Mouse (Mus musculus) hindbrain, embryonic 16.5 days (tissue): ENCODE results near the gene Ehbp1l1. TPM values are rescaled to one million over a fixed set of nuclear protein-coding genes. Genes with fewer than 3 reads are reported as not detected.

Source experiments
- ATAC-seq: fragments of 200-750 bp; cut with Nextera tagmentation; 2 replicates; pipeline ENCODE4 v1.8.0; 2017; ENCODE audit warnings: moderate TSS enrichment, moderate library complexity
- H3K27ac ChIP-seq: fragments of 300-500 bp; sonication (generic); 2 replicates; pipeline ENCODE4 v1.5.1; 2014; ENCODE audit warnings: low read depth, mild to moderate bottlenecking, control low read depth, low read length, moderate library complexity
- H3K27me3 ChIP-seq: fragments of 300-500 bp; sonication (generic); replicated peaks from 2 replicates; pipeline ENCODE4 v1.6.1; 2014; ENCODE audit warnings: low read length; ENCODE audit not compliant: control insufficient read depth, insufficient read depth
- H3K36me3 ChIP-seq: fragments of 300-500 bp; sonication (generic); 2 replicates; pipeline ENCODE4 v1.6.1; 2014; ENCODE audit warnings: mild to moderate bottlenecking, low read length, moderate library complexity, mixed read lengths; ENCODE audit not compliant: control insufficient read depth, insufficient read depth
- H3K4me1 ChIP-seq: fragments of 300-500 bp; sonication (generic); 2 replicates; pipeline ENCODE4 v1.6.1; 2014; ENCODE audit warnings: low read depth, low read length; ENCODE audit not compliant: control insufficient read depth, insufficient read depth
- H3K4me2 ChIP-seq: fragments of 300-500 bp; sonication (generic); 2 replicates; pipeline ENCODE4 v1.6.1; 2014; ENCODE audit warnings: mild to moderate bottlenecking, low read length, control low read depth, moderate library complexity
- H3K4me3 ChIP-seq: fragments of 300-500 bp; sonication (generic); 2 replicates; pipeline ENCODE4 v1.5.1; 2014; ENCODE audit warnings: mild to moderate bottlenecking, low read length, control low read depth, moderate library complexity
- H3K9ac ChIP-seq: fragments of 300-500 bp; sonication (generic); 2 replicates; pipeline ENCODE4 v1.6.1; 2014; ENCODE audit warnings: low read depth, mild to moderate bottlenecking, control low read depth, low read length, moderate library complexity
- H3K9me3 ChIP-seq: fragments of 300-500 bp; sonication (generic); 2 replicates; pipeline ENCODE4 v1.6.1; 2014; ENCODE audit warnings: mild to moderate bottlenecking, low read length, moderate library complexity; ENCODE audit not compliant: control insufficient read depth
- WGBS: fragments of 180-500 bp; shearing (Covaris S2); extraction: QIAGEN DNeasy Blood & Tissue Kit; methylation state at CpG from one replicate; pipeline ENCODE4 v1.1.7; 2014; 5-methylcytosine and 5-hydroxymethylcytosine counted together
- polyA plus RNA-seq: library from polyadenylated mRNA; unstranded; fragments of >200 nt; fragmentation: Nextera tagmentation; extraction: Ambion mirVana; gene quantifications from 2 replicates; pipeline ENCODE4 v1.2.1, GENCODE M21; 2015

Ehbp1l1 gene
- polyA plus RNA-seq, 1 experiment from 2014 or later = 29.7 TPM

DNA sequence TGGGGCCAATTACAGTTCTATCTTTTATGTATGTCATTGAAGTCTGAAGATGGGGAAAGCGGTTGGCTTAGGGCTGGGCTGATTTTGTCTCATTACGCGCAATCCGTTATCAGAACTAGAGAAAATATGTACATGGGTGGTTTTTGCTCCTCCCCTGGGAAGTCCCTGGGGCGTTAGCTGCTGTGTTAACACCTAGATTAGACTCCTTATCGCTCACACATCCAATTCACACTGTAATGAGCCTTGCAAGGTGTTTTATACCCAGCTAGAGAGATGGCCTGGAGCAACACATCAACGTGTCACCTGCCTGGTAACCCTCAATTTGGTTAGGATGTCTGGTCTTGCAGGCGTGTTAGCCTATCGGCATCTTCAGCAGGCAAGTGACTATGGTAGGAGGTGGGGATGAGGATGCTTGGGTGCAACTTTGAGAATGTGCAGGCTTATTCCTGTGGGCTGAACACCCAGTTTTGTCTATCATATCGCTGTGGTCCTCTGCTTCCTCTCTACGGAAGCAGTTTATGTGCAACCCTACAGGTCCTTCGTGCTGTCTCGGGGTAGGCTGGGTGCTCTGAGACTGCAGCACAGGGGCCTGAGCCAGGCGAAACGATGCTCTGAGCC, 953 bp upstream of the Ehbp1l1 start:
- peak overlapping the region; percentile 93 for H3K4me3 ChIP-seq
- H3K4me1 ChIP-seq = peaks cover 57% of the 10 kb centered on the region
- no peak for ATAC-seq
- no peaks in the 10 kb centered on the region for H3K27me3 ChIP-seq
- peaks cover 6% of the 10 kb centered on the region; the same call in 1 of the 2 replicates for H3K36me3 ChIP-seq
- H3K27ac ChIP-seq = no peak overlapping the region
- 78% methylated on average over 15 of the region's 15 CpGs for WGBS
- no peaks in the 10 kb centered on the region for H3K9me3 ChIP-seq
- peak overlapping the region; percentile 99 for H3K4me2 ChIP-seq
- H3K9ac ChIP-seq = peak overlapping the region; percentile 68

GRCm38 (mm10) chr19:5725029-5725707, 949 bp downstream of the Ehbp1l1 start:
- H3K4me1 ChIP-seq = peaks cover 43% of the 10 kb centered on the region
- H3K27ac ChIP-seq = no peak overlapping the region
- peak overlapping the region; percentile 58 for H3K9ac ChIP-seq
- peak overlapping the region; percentile 66 for H3K4me2 ChIP-seq
- H3K9me3 ChIP-seq = no peaks in the 10 kb centered on the region
- H3K27me3 ChIP-seq = no peaks in the 10 kb centered on the region
- H3K36me3 ChIP-seq = peaks cover 20% of the 10 kb centered on the region
- ATAC-seq = no peak
- peak overlapping the region; percentile 39 for H3K4me3 ChIP-seq
- 70% methylated on average over 12 of the region's 12 CpGs for WGBS

- H3K4me3 ChIP-seq = no peak overlapping the region
- no peaks in the 10 kb centered on the region for H3K27me3 ChIP-seq
- no peak for ATAC-seq
- H3K9me3 ChIP-seq = no peaks in the 10 kb centered on the region
- 60% methylated on average over 7 of the region's 7 CpGs for WGBS
- no peak overlapping the region for H3K27ac ChIP-seq
- H3K9ac ChIP-seq = no peak overlapping the region; the same call in 1 of the 2 replicates
- peak overlapping the region; percentile 66; the same call in 1 of the 2 replicates for H3K4me2 ChIP-seq
- H3K4me1 ChIP-seq = peaks cover 37% of the 10 kb centered on the region
- peaks cover 27% of the 10 kb centered on the region for H3K36me3 ChIP-seq
Measured at GRCm38 (mm10) chr19:5724549-5724941, 1.6 kb downstream of the Ehbp1l1 start.

DNA sequence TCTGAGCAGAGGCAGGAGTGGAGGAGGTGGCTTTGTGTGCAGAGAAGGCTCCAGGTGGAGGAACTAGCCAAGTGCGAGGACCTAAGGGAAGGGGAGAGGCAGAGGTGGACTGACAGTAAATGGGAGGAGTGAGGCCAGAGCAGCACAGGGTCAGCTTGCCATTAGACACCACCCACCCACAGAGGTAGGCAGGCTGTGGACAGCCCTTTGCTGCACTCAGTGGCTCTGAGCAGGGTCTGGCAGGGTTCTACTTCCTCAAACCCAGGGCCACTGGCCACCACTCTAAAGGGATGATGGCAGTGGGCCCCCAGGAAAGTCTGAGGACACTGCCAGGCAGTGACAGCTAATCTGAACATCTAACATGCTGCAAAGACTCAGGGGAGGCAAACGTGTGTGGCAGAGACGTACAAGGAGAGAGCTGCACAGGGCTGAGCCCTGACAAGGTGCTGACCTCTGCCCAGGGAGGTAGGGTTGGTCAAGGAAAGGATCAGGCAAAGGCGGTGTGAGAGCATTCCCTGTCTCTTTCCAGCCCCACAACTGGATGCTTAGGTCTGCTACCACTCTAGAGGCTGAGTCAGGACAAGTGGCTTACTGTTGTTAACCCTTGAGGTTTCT, 2.1 kb downstream of the Ehbp1l1 start:
- H3K9ac ChIP-seq = no peak overlapping the region
- 76% methylated on average over 4 of the region's 4 CpGs for WGBS

GRCm38 (mm10) chr19:5722848-5723425, 3.2 kb downstream of the Ehbp1l1 start:
- Histone ChIP-seq H3K4me1 (peaks cover 30% of the 10 kb centered on the region), H3K36me3 (peaks cover 36% of the 10 kb centered on the region), H3K4me3 (no peak overlapping the region), H3K4me2 (no peak overlapping the region), H3K9me3 (no peaks in the 10 kb centered on the region), H3K9ac (no peak overlapping the region), H3K27me3 (no peaks in the 10 kb centered on the region), H3K27ac (no peak overlapping the region)
- 92% methylated on average over 7 of the region's 7 CpGs for WGBS
- no peak for ATAC-seq

More for the DNA sequence above, 2.1 kb downstream of the Ehbp1l1 start:
- Histone ChIP-seq H3K9me3 (no peaks in the 10 kb centered on the region), H3K36me3 (peaks cover 30% of the 10 kb centered on the region), H3K27me3 (no peaks in the 10 kb centered on the region), H3K27ac (no peak overlapping the region), H3K4me1 (peaks cover 37% of the 10 kb centered on the region), H3K4me2 (no peak overlapping the region), H3K4me3 (no peak overlapping the region)
- ATAC-seq = no peak

- no peak overlapping the region for H3K27ac ChIP-seq
- H3K4me3 ChIP-seq = no peak overlapping the region
- no peak overlapping the region for H3K9ac ChIP-seq
- WGBS = 88% methylated on average over 6 of the region's 6 CpGs
- H3K36me3 ChIP-seq = peaks cover 36% of the 10 kb centered on the region
- H3K9me3 ChIP-seq = no peaks in the 10 kb centered on the region
- peaks cover 15% of the 10 kb centered on the region for H3K4me1 ChIP-seq
- no peak for ATAC-seq
- H3K27me3 ChIP-seq = no peaks in the 10 kb centered on the region
- H3K4me2 ChIP-seq = no peak overlapping the region
Measured at GRCm38 (mm10) chr19:5721233-5721632, 4.9 kb downstream of the Ehbp1l1 start.

- H3K9me3 ChIP-seq = no peaks in the 10 kb centered on the region
- WGBS = 43% methylated on average over 10 of the region's 10 CpGs
- no peak overlapping the region; the same call in 1 of the 2 replicates for H3K27ac ChIP-seq
- no peaks in the 10 kb centered on the region for H3K27me3 ChIP-seq
- no peak overlapping the region for H3K4me2 ChIP-seq
- H3K36me3 ChIP-seq = peaks cover 30% of the 10 kb centered on the region
- peak overlapping the region; percentile 4; the same call in 1 of the 2 replicates for H3K9ac ChIP-seq
- no peak overlapping the region for H3K4me3 ChIP-seq
- ATAC-seq = no peak
- H3K4me1 ChIP-seq = peaks cover 17% of the 10 kb centered on the region
Measured at GRCm38 (mm10) chr19:5716955-5717354, 9.2 kb downstream of the Ehbp1l1 start.

GRCm38 (mm10) chr19:5715793-5716688, 10.1 kb downstream of the Ehbp1l1 start:
- Histone ChIP-seq H3K36me3 (peaks cover 24% of the 10 kb centered on the region), H3K27me3 (no peaks in the 10 kb centered on the region), H3K27ac (peak overlapping the region; percentile 59; the same call in 1 of the 2 replicates), H3K9ac (peak overlapping the region; percentile 59), H3K4me1 (peaks cover 17% of the 10 kb centered on the region), H3K4me2 (peak overlapping the region; percentile 57), H3K9me3 (no peaks in the 10 kb centered on the region), H3K4me3 (peak overlapping the region; percentile 40)
- peak; percentile 83 for ATAC-seq
- 21% methylated on average over 43 of the region's 43 CpGs for WGBS
